Mouse (Mus musculus): ENCODE results near the gene Gm44805.

Gm44805 gene

GRCm38 (mm10) chr7:19628536-19629360 lies 52.5 kb downstream of the Gm44805 start:
- peak; percentile 100 for DNase-seq (ENCODE audit: low read depth)

- DNase-seq (ENCODE audit: low read depth), result no peak
Measured at GRCm38 (mm10) chr7:19628192-19628535, 53.1 kb downstream of the Gm44805 start.

- DNase-seq (ENCODE audit: low read depth), result no peak
Measured at GRCm38 (mm10) chr7:19627721-19628120, 53.5 kb downstream of the Gm44805 start.

- DNase-seq (ENCODE audit: low read depth), result no peak
Measured at GRCm38 (mm10) chr7:19623433-19623832, 57.8 kb downstream of the Gm44805 start.

GRCm38 (mm10) chr7:19622241-19622640 lies 59.0 kb downstream of the Gm44805 start:
- no peak for DNase-seq (ENCODE audit: low read depth)

All from induced T-regulatory cell, adult 2 months (primary cell).